Mouse (Mus musculus): ENCODE measurements around the gene Sec24a. TPM values are rescaled to one million over a fixed set of nuclear protein-coding genes. Genes with fewer than 3 reads are reported as not detected.

The Sec24a gene
- 5.7 and 10.7 TPM in 2 replicates for polyA plus RNA-seq (2012; rRNA removed)

DNA sequence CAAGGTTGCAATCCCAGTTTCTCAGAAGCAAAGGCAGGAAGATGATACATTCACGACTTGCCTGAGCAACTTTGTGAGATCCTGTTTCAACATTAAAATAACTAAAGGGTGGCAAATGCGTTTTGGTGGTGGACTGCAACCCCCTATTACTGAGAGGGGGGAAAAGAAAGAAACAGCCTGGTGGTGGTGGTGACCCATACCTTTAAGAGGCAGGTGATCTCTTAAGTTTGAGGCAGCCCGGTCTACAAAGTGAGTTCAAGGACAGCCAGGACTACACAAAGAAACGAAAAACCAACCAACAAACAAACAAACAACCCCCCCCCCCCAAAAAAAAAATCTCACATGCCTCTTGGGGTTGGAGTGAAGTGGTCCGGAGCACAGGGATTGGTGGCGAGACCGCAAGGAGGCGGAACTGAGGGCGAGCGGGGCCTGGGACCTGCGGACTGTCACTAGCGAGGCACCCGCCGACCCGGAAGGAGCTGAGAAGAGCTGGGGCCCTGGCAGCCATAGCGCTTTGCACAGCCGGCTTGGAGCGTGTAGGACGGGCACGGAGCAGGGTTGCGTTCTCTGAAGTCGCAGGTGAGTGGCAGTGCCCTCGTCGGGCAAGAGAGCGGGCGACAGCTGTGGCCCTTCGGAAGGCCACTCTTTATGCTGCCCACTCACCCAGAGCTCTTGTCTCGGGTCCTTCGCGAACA, at the start of gene Sec24a, which contains the start of gene Sar1b:
TSS of gene Sec24a (minus strand) at position 422 of the 695 bp plus-strand sequence.
TSS of gene Sar1b (plus strand) at position 475 of the 695 bp plus-strand sequence.

DNA sequence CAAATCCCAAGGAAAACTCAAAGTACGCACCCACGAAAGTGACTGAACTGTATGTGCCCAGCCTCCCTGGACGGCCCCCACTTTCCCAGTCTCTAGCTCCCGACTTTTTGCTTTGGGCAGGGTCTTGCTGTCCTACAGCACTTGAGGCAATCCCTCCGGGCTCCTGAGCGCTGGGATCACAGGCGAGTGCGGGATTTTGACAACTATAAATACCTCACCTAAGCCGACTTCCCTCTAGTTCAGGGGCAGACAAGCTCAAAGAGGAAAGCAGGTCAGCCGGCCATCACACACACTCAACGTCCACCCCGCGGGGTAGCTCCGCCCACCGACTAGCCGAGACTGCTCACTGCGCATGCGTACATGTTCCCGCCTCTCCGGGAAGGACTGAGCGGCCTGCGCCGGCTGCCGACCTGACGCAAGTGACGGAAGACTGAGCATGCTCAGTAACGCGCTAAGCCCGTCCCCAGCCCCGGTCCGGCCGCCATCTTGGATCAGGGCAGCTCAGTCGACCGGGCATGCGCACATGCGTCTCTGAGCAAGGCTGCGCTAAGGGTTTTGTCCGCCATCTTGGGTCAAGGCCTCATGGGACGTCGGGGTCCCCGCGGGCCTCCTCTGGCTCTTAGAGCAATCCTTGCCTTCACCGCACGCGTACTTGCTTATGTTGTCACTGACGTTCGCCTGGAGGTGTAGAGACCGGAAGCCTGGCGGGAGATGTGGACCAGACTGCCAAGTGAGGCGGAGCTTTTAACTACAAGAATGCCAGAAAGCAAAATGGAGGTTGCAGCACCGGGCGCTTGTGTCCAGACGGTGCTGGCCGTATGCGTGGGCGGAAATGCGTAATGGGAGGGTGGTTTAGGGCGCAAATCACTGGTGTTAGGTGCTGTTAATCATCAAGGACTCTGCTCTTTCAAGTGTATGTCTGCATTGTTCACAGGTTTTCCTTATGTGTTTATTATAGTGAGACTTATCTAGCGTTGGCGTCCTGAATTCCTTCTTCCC, 74.8 kb downstream of the Sec24a start, which contains the start of gene 0610009B22Rik:
TSS of gene 0610009B22Rik (minus strand) at position 545 of the 999 bp plus-strand sequence.

DNA sequence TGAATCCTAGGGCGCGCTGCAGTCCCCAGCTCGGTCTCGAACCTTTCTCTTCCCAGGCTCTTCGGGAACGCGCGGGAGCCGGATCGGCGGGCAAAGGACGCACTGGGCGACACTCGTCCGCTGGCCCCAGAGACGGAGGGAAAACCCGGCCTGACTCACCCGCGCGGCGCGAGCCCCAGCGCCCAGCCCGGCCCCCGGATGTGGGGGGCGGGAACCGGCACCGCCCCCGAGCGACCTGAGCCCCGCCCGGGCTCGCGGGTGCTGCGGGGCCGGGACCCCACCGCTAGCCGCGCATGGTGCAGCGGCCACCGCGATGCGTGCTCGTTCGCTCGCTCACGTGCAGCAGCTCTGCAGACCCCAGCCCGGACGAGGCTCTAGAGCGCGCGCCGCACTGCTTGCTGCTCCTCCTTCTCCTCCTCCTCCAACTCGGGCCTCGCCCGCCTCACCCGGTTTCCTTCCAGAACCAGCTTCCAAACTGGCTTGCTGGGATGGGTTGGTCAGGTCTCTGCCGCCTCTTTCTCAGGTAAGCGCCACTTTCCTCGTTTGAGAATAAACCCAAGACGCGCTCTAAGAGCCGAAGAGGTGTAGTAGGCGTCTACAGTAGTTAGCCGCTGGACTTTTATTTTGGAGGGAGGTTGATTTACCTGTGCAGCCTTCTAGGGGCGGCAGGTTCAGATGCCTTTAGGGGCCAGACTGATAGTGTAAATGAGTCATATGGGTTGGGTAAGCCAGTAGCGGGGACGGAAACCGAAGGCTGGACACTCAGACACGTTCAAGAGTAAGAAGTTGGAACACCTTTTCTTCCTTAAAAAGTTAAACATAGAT, 112.5 kb downstream of the Sec24a start, which contains the start of the genes N4bp3 and D930048N14Rik:
TSS of gene N4bp3 (minus strand) at position 152 of the 825 bp plus-strand sequence.
TSS of gene D930048N14Rik (plus strand) at position 264 of the 825 bp plus-strand sequence.

Other genes with a start within 250 kb of the Sec24a start
- 7.2 and 10.1 TPM in 2 replicates for gene Phykpl, start 178.9 kb downstream of the Sec24a start, polyA plus RNA-seq (2012; rRNA removed)
- 737 and 915 TPM in 2 replicates for gene Hnrnpab, start 156.8 kb downstream of the Sec24a start, polyA plus RNA-seq (2012; rRNA removed)
- gene Nhp2, start 143.9 kb downstream of the Sec24a start, polyA plus RNA-seq (2012; rRNA removed), result 123 and 142 TPM in 2 replicates
- 31.3 and 35.2 TPM in 2 replicates for gene Rmnd5b, start 127.7 kb downstream of the Sec24a start, polyA plus RNA-seq (2012; rRNA removed)
- 7.5 and 8.3 TPM in 2 replicates for gene N4bp3, start 112.8 kb downstream of the Sec24a start, polyA plus RNA-seq (2012; rRNA removed)
- 1.2 and 3.3 TPM in 2 replicates for gene D930048N14Rik, start 112.7 kb downstream of the Sec24a start, polyA plus RNA-seq (2012; rRNA removed)
- gene 0610009B22Rik, start 74.8 kb downstream of the Sec24a start, polyA plus RNA-seq (2012; rRNA removed), result 23.7 and 51.7 TPM in 2 replicates
- 40.0 and 64.0 TPM in 2 replicates for gene Sar1b, start 53 bp upstream of the Sec24a start, polyA plus RNA-seq (2012; rRNA removed)
- 0.84 and 1.3 TPM in 2 replicates for gene Jade2, start 94.0 kb upstream of the Sec24a start, polyA plus RNA-seq (2012; rRNA removed)
- gene Cdkn2aipnl, start 204.0 kb upstream of the Sec24a start, polyA plus RNA-seq (2012; rRNA removed), result 45.7 and 62.2 TPM in 2 replicates
- 100 and 210 TPM in 2 replicates for gene Ube2b, start 237.1 kb upstream of the Sec24a start, polyA plus RNA-seq (2012; rRNA removed)
- gene Cdkl3, start 240.6 kb upstream of the Sec24a start, polyA plus RNA-seq (2012; rRNA removed), result 9.9 and 12.7 TPM in 2 replicates

Data from central nervous system, embryonic 11.5 days (tissue).